Mouse (Mus musculus): ENCODE data around the gene Slc4a4. TPM values are rescaled to one million over a fixed set of nuclear protein-coding genes. Genes with fewer than 3 reads are reported as not detected.

The Slc4a4 gene
- polyA plus RNA-seq, 1 experiment from 2014 or later: 4.6 TPM

- no peaks in the 10 kb centered on the region; the same call in 1 of the 2 replicates for H3K36me3 ChIP-seq (ENCODE audit: control insufficient read depth, insufficient read depth)
- peak; percentile 34; the same call in 1 of the 2 replicates for TF ChIP-seq CTCF (IDR thresholded peaks at IDR 0.05; ENCODE audit: low read depth)
- no peak overlapping the region for H3K4me2 ChIP-seq (replicated peaks; ENCODE audit: low read depth)
- no peaks in the 10 kb centered on the region for H3K9me3 ChIP-seq (ENCODE audit: control insufficient read depth)
- H3K27ac ChIP-seq (ENCODE audit: low read depth, low read length): no peak overlapping the region
- H3K4me3 ChIP-seq (ENCODE audit: low read depth, low read length): no peak overlapping the region
- WGBS: 94% methylated on average over 3 of the region's 3 CpGs
- H3K9ac ChIP-seq (ENCODE audit: low read depth, low read length): no peak overlapping the region
- no peaks in the 10 kb centered on the region for H3K4me1 ChIP-seq (replicated peaks; ENCODE audit: control insufficient read depth, insufficient read depth, low read length)
- ATAC-seq: no peak
- H3K27me3 ChIP-seq (replicated peaks; ENCODE audit: control insufficient read depth, insufficient read depth, low read length): no peaks in the 10 kb centered on the region
Observed at GRCm38 (mm10) chr5:88907615-88908014, 21.0 kb downstream of the Slc4a4 start.

GRCm38 (mm10) chr5:88912629-88913028 lies 26.0 kb downstream of the Slc4a4 start:
- Histone ChIP-seq H3K4me3 (ENCODE audit: low read depth, low read length) (no peak overlapping the region), H3K9me3 (ENCODE audit: control insufficient read depth) (no peaks in the 10 kb centered on the region), H3K27me3 (replicated peaks; ENCODE audit: control insufficient read depth, insufficient read depth, low read length) (no peaks in the 10 kb centered on the region), H3K4me1 (replicated peaks; ENCODE audit: control insufficient read depth, insufficient read depth, low read length) (peaks cover 4% of the 10 kb centered on the region; the same call in 1 of the 2 replicates), H3K36me3 (ENCODE audit: control insufficient read depth, insufficient read depth) (no peaks in the 10 kb centered on the region), H3K9ac (ENCODE audit: low read depth, low read length) (no peak overlapping the region), H3K4me2 (replicated peaks; ENCODE audit: low read depth) (no peak overlapping the region), H3K27ac (ENCODE audit: low read depth, low read length) (no peak overlapping the region)
- WGBS: 91% methylated on average over 2 of the region's 2 CpGs
- no peak for ATAC-seq
- TF ChIP-seq CTCF (IDR thresholded peaks at IDR 0.05; ENCODE audit: low read depth): no peak

- no peak overlapping the region for H3K4me3 ChIP-seq (ENCODE audit: low read depth, low read length)
- no peak for ATAC-seq
- TF ChIP-seq CTCF (IDR thresholded peaks at IDR 0.05; ENCODE audit: low read depth): no peak
- H3K4me1 ChIP-seq (replicated peaks; ENCODE audit: control insufficient read depth, insufficient read depth, low read length): peaks cover 10% of the 10 kb centered on the region; the same call in 1 of the 2 replicates
- no peak overlapping the region for H3K9ac ChIP-seq (ENCODE audit: low read depth, low read length)
- H3K9me3 ChIP-seq (ENCODE audit: control insufficient read depth): no peaks in the 10 kb centered on the region
- WGBS: 91% methylated on average over 5 of the region's 5 CpGs
- H3K27ac ChIP-seq (ENCODE audit: low read depth, low read length): no peak overlapping the region
- no peaks in the 10 kb centered on the region for H3K27me3 ChIP-seq (replicated peaks; ENCODE audit: control insufficient read depth, insufficient read depth, low read length)
- no peaks in the 10 kb centered on the region for H3K36me3 ChIP-seq (ENCODE audit: control insufficient read depth, insufficient read depth)
- no peak overlapping the region for H3K4me2 ChIP-seq (replicated peaks; ENCODE audit: low read depth)
Observed at GRCm38 (mm10) chr5:88915082-88915481, 28.5 kb downstream of the Slc4a4 start.

GRCm38 (mm10) chr5:88916501-88916971 lies 29.9 kb downstream of the Slc4a4 start:
- ATAC-seq: no peak
- Histone ChIP-seq H3K27me3 (replicated peaks; ENCODE audit: control insufficient read depth, insufficient read depth, low read length) (no peaks in the 10 kb centered on the region), H3K36me3 (ENCODE audit: control insufficient read depth, insufficient read depth) (no peaks in the 10 kb centered on the region), H3K4me1 (replicated peaks; ENCODE audit: control insufficient read depth, insufficient read depth, low read length) (peaks cover 10% of the 10 kb centered on the region; the same call in 1 of the 2 replicates), H3K9me3 (ENCODE audit: control insufficient read depth) (no peaks in the 10 kb centered on the region), H3K4me2 (replicated peaks; ENCODE audit: low read depth) (no peak overlapping the region), H3K9ac (ENCODE audit: low read depth, low read length) (no peak overlapping the region), H3K4me3 (ENCODE audit: low read depth, low read length) (no peak overlapping the region), H3K27ac (ENCODE audit: low read depth, low read length) (no peak overlapping the region)
- 66% methylated on average over 9 of the region's 9 CpGs for WGBS
- no peak for TF ChIP-seq CTCF (IDR thresholded peaks at IDR 0.05; ENCODE audit: low read depth)

- H3K4me2 ChIP-seq (replicated peaks; ENCODE audit: low read depth): peak overlapping the region; percentile 22
- no peaks in the 10 kb centered on the region for H3K27me3 ChIP-seq (replicated peaks; ENCODE audit: control insufficient read depth, insufficient read depth, low read length)
- H3K9ac ChIP-seq (ENCODE audit: low read depth, low read length): no peak overlapping the region
- WGBS: 75% methylated on average over 3 of the region's 3 CpGs
- no peak for TF ChIP-seq CTCF (IDR thresholded peaks at IDR 0.05; ENCODE audit: low read depth)
- ATAC-seq: no peak
- H3K9me3 ChIP-seq (ENCODE audit: control insufficient read depth): no peaks in the 10 kb centered on the region
- H3K4me3 ChIP-seq (ENCODE audit: low read depth, low read length): no peak overlapping the region
- H3K4me1 ChIP-seq (replicated peaks; ENCODE audit: control insufficient read depth, insufficient read depth, low read length): peaks cover 10% of the 10 kb centered on the region; the same call in 1 of the 2 replicates
- H3K27ac ChIP-seq (ENCODE audit: low read depth, low read length): no peak overlapping the region
- H3K36me3 ChIP-seq (ENCODE audit: control insufficient read depth, insufficient read depth): no peaks in the 10 kb centered on the region
Observed at GRCm38 (mm10) chr5:88917221-88917620, 30.6 kb downstream of the Slc4a4 start.

- no peak for TF ChIP-seq CTCF (IDR thresholded peaks at IDR 0.05; ENCODE audit: low read depth)
- peaks cover 10% of the 10 kb centered on the region; the same call in 1 of the 2 replicates for H3K4me1 ChIP-seq (replicated peaks; ENCODE audit: control insufficient read depth, insufficient read depth, low read length)
- no peak overlapping the region for H3K4me3 ChIP-seq (ENCODE audit: low read depth, low read length)
- H3K4me2 ChIP-seq (replicated peaks; ENCODE audit: low read depth): peak overlapping the region; percentile 22
- no peak overlapping the region for H3K9ac ChIP-seq (ENCODE audit: low read depth, low read length)
- no peak for ATAC-seq
- H3K36me3 ChIP-seq (ENCODE audit: control insufficient read depth, insufficient read depth): no peaks in the 10 kb centered on the region
- WGBS: 32% methylated on average over 10 of the region's 10 CpGs
- H3K27me3 ChIP-seq (replicated peaks; ENCODE audit: control insufficient read depth, insufficient read depth, low read length): no peaks in the 10 kb centered on the region
- H3K9me3 ChIP-seq (ENCODE audit: control insufficient read depth): no peaks in the 10 kb centered on the region
- H3K27ac ChIP-seq (ENCODE audit: low read depth, low read length): no peak overlapping the region
Observed at GRCm38 (mm10) chr5:88917630-88918029, 31.0 kb downstream of the Slc4a4 start.
